Mouse (Mus musculus): ENCODE measurements around the gene Mob3b.
"Not testable (repeated sequence)": the region's sequence is repeated elsewhere in the genome, so short reads cannot be mapped to it uniquely, and the experiment has no call there.

Gene Mob3b

DNA sequence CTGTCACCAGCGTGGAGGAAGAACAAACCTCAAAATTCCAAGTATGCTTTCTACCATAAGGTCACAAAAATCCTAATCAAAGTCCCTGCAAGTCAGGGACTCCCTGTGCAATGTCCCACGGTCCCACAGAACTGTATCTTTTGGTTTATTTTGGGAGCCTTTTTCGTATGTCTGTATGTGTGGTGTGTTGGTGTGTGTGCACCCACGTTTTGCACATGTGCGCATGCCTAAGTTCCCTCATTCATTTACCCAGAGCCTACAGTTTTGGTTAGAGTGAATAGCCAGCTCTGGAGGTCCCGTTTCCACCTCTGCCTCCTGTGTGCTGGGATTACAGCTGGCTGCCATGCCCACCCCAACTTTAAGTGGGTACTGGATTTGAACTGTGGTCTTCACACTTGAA lies 189.7 kb downstream of the Mob3b start:
- DNase-seq (ENCODE audit: low spot score): no peak

DNA sequence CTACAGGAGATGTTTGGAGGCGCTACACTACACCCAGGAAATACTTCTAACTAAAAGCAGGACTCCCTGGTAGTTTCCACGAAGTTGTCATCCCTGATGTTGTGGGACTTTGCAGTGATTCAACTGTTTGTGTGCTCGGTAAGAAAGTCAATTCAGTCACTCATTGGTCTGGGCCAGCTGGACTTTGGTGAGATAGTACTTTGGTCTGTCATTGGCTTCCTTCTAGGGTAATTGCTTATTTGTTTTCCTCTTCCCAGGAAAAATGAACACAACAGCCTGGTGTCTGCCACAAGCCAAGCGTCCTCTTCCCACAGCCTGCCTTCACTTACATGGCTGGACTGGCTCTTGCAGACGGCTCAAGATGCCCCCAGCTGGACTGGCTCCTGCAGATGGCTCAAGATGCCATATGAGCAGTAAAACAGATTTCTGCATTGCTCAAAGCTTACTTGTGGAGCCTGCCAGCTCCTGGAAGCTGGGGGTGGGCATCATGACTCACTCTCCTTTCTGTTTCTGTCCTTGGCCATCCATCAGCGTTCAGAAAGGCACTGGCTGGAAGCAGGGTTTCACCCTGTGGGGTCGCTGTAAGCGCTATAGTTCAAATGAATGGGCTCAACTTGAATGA lies 190.8 kb downstream of the Mob3b start:
- peak; percentile 28 for DNase-seq (ENCODE audit: low spot score)

DNA sequence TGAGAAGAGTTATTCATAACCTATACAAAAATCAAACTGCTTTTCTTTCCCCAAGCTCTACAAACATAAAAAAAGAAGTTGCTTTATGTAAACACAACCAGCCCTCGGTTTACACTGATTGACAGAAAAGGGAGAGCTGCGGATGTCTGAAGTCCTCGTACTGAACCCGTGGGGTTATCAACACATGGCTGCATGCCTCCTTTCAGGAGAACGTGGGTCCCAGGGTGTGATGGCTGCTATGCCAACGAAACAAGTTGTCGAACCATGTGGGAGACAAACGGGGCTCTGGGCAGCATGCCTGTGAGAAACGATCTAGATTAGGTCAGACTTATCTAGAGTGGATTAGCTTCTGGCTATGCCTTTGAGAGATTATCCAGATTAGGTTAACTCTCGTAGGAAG lies 192.4 kb downstream of the Mob3b start:
- no peak for DNase-seq (ENCODE audit: low spot score)

DNA sequence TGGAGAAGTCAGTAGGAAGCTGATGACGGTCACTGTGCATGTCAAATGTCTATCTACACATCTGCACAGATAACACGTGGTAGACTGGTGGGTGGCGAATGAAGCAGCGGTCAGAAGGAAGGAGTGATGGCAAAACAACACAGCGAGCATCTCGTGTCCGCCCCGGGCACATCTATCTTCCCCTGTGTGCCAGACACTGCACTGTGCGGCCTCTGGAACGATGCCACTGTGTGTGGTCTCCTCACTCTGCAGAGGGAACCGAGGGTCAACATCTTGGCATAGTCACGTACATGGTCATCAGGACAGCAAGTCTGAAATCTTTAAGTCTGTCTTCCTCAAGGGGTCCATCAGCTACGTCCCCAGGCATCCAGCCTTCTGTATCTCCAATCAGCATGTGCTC lies 193.3 kb downstream of the Mob3b start:
- no peak for DNase-seq (ENCODE audit: low spot score)

DNA sequence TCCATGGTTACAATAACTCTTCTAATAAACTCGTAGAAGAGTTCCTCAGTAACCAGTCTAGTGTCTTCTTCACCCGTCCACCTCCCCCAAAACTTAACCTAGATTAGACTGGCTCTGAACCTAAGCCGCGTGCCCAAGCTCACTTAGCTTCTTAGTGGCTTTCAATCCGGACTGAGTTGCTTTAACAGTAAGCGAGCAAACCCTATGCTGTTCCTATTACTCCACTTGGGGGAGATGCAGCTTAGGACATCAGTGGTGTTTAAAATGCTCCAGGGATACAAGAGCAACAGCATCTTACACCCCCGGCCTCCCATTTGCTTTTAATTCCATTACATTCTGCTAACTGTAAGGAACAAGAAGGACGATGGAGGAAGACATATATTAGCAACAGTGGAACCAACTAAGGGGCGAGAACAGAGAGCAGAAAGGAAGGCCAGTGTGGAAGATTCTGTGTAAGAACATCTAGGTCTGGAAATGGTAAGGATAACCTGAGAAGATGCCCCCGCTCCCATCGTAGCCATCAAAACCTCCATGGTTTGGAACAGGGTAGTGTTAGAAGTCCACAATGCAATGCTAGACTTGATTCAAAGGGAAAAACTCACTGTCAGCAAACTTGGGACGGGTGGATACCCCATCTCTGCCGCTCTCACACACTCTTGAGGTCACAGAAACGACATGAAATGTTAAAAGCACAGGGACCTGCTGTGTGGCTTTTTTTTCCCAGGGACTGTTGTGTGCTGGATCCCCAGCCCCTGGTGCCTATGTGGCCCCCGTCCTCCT lies 196.3 kb downstream of the Mob3b start:
- DNase-seq (ENCODE audit: low spot score): no peak

DNA sequence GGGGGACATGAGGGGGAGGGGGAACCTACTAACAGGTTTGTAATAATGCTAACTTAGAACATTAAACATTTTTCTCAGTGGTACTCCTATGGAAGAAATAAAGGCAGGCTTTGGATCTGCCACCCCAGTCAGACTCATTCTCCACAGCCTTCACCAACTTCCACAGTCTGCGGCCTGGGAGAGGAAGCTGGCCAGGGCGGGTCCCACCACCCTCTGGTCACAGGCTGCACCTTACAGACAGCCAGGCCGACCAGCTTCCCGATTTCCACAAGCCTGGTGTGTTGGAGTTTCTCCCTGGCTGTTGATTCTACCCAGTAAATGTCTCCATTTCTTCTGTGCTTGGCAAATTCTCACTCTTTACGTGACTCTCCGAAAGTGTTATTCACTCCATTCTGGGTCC lies 197.8 kb downstream of the Mob3b start:
- peak; percentile 11 for DNase-seq (ENCODE audit: low spot score)

DNA sequence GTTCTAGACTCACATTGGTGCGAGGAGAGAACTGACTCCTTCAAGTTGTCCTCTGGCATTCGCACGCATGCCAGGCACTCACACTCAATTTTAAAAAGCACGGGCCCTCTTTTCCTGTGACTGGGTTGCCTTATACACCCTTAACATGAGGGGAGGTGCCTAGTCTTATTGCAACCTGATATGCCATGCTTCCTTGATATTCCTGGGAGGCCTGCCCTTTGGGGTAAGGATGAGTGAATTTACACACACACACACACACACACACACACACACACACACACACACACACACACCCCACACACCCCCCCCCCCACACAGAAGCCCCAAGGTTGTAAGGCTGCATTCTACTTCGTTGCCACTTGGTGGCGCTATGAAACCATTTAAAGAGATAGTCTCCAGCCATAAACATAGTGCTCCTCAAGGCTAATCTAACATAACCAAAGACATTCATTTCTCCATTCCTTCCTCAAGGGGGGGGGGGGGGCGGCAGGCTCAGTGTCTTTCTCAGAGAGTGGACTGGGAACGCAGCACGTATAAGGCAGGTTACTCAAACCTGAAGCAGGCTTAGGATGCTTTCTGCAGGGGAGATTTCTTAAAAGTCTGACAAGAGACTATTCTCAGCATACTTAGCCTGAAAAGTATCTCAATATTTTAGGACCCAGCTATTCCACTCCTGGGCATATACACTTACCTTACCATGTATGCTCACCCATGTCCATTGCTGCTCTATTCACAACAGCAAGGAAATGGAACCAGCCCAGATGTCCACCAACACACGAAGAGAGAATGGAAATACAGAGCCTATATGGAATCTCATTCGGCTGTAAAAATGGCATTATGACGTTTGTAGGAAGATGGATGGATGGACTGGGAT lies 198.9 kb downstream of the Mob3b start:
- DNase-seq (ENCODE audit: low spot score): peak; percentile 70

DNA sequence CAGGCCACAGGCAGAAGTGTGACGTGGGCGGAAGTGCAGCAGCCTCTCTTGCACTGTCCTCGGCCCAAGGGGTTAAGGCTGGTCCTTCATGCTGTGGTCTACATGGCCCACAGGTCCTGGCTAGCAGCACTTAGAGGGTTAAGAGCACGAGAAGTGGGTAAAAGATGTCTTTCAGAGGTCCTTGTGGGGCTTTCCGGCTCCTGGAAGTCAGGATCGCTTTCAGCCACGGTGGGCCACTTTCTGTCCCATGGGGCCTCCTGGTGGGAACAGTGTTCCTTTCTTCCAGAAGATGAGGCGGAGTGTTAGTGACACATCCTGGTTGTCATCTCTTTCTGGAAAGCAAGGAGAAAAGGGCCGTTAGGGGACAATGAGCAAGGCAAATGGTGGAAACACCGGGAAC lies 203.6 kb downstream of the Mob3b start:
- DNase-seq (ENCODE audit: low spot score): no peak

DNA sequence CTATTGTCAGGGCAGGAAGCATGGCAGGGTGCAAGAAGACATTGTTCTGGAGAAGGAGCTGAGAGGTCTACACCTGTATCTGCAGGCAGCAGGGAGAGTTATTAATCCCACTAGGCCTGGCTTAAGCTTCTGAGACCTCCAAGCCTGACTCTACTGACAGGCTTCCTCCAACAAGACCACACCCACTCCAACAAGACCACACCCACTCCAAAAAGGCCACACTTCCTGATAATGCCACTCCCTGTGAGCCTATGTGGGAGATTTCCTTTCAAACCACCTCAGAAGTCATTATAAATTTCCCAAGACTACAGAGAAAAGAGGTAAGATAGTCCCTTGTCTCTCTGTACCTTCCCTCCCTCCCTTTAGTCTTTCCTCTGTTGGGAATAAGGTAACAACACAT lies 210.1 kb downstream of the Mob3b start:
- no peak for DNase-seq (ENCODE audit: low spot score)

DNA sequence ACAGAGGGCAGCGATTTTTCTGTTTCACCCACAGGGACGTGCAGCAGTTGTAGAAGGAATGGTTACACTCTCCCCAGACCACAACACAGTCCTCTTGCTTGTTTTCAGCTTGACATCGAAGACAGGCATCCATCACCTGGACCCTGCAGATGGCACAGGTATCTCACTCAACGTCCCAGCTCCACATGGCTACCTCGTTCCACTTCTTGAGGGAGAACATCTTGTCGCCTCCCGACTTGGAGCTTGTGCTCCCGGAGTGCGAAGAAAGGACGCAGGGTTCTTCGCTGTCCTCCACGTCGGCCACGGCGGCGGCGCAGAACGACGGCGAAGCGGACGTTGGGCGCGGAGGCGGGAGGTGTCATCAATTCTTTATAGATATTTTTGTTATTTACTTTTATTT lies 216.2 kb downstream of the Mob3b start:
- no peak for DNase-seq (ENCODE audit: low spot score)

DNA sequence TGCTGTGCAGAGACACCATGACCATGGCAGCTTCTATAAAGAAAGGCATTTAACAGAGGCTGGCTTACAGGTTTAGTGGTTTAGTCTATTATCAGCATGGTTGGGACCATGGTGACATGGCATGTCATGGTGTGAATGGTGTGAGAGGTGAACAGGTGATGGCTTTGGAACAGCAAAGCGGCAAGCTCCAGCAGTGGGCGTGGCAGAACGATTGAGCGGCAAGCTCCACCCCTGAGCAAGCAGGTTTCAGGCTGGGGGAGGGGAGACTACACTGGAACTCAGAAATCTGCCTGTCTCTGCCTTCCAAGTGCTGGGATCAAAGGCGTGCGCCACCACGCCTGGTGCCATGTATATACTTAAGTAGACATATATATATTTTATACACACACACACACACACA lies 228.9 kb downstream of the Mob3b start:
- not testable (repeated sequence) for DNase-seq (ENCODE audit: low spot score)

DNA sequence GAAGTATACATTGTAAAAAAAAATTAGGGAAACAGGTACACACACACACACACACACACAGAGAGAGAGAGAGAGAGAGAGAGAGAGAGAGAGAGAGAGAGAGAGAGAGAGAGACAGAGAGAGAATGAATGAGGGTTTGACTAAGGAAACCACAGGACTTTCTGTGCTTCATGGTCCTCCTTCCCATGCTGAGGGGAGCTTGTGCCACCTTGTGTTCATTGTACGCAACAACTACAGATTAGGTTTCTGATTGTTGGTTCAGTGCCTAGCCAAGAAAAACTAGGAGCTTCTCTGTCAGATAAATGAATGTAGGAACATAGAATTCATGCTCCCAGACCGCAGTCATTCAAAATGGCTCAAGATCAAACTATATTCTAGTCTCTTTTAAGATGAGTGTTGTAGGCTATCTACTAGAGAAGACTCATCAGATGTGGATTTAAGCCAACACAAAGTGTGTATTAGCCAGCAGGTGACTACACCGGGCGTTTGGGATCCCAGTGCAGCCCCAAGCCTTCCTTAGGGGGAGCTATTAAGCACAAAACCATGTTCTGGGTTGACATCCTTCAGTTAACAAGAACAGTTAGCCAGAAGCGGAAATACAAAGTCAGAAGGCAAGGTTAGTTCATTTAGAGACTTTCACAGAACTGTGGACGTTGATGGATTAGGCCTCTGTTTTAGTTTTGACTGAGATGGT lies 235.0 kb downstream of the Mob3b start:
- DNase-seq (ENCODE audit: low spot score): peak; percentile 56

DNA sequence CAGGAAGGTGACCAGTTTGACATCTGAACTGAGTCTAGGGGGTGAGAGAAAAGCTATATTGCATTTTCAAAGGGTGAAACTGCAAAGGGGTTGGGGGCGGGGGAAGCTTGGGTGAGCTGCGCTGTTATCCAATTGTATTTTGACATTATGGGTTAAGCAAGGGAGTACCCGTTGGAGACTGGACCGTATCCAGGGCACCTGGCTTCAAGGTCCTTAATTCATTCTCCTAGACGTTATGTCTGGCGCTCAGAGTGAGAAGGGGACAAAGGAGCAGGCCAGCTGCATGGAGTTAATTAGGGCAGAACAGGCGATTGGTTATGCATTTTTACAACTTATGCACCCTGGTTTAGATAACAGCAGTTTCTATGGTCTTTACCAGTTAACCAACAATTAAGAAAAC lies 239.9 kb downstream of the Mob3b start:
- DNase-seq (ENCODE audit: low spot score): no peak

DNA sequence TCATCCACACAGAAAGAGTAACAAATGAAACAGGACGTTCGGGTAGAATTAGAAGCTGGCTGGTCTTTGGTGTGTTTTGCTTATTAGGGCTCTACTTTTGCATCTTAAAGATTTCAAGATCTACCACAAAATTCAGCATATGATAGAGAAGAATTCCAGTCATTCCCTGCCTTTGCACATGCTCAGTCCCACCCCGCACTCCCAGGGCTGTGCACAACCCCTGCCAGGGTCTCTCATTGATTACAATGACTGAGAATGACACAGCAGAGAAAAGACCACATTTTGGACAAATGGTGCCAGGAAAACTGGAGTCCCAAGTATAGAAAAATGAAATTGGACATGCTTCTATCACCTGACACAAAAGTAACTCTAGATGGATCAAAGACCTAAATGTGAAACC lies 245.1 kb downstream of the Mob3b start:
- DNase-seq (ENCODE audit: low spot score): no peak

DNA sequence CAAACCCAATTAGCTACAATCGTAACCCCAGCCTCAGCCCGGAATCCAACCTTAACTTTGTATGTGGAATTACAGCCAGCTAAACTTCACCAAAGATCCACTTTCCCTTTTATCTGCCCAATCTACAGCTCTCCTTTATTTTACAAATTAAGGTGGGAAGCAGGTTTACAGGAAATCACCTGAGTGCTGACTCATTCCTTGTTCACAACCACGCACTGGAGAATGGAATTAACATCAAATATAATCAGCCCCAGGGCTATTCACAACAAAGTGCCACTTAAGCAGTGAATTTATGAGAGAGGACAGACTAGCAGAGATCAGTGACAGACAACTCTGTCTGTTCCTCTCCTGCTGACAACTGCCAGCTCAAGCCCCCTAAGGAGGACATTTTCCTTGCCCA lies 245.9 kb downstream of the Mob3b start:
- no peak for DNase-seq (ENCODE audit: low spot score)

DNA sequence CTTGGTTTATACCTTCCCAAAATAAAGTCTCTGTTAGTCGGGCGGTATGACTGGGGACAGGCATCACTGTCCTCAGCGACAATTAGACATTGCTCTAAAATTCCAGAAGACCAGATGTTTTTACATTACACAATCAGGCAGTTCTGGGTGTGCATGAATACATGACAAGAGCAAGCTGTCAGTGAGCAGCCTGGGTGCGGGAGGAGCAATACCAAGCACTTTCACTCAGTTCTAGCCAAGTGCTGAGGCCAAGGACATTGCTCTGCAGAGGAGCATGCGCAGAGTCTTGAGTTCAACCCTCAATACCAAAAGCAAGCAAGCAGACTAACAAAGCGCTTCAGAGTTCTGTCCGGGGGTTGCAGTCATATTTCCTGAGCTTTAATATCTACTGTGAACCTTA lies 249.2 kb downstream of the Mob3b start:
- DNase-seq (ENCODE audit: low spot score): peak; percentile 54

DNA sequence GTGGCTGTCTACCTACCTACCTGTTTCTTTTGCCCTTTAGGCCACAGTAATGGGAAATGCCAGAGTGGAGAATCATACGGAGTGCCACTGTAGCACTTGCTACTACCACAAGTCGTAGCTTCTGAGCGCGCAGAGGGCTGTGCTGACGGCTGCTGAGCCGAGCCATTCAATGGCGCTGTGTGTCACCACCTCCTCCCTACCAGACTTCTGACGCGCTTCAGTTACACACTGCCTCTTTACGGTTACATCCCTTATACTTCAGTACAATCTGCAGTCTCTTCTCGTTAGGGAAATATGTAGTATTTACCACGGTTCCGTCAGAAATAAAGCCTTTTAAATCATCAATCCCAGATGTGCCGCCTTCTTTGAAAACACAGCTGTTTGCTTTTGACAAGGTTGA lies 250.3 kb downstream of the Mob3b start:
- DNase-seq (ENCODE audit: low spot score): no peak

DNA sequence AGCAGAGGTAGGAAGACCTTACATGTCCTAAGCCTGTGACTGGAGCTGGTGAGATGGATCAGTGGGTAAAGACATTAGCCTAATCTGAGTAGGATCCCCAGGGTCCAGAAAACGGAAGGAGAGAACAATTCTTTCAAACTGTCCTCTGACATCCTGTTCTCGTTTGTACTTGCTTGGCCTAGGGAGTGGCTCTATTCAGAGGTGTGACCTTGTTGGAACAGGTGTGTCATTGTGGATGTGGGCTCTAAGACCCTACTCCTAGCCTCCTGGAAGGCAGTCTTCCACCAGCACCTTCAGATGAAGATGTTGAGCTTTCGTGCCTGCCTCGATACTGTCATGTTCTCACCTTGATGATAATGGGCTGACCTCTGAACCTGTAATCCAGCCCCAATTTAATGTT lies 251.1 kb downstream of the Mob3b start:
- no peak for DNase-seq (ENCODE audit: low spot score)

DNA sequence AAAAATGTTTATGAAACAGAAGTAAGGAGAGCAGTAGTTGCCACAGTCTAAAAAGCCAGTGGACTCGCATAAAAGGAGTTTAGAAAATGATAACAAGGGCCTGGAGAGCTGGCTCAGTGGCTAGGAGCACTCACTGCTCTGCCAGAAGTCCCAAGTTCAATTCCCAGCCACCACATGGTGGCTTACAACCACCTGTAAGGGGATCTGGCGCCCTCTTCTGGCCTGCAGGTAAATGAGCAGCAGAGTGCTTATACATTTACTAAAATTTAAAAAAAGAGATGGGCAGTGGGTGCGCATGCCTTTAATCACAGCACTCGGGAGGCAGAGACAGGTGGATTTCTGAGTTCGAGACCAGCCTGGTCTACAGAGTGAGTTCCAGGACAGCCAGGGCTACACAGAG lies 251.9 kb downstream of the Mob3b start:
- no peak for DNase-seq (ENCODE audit: low spot score)

DNA sequence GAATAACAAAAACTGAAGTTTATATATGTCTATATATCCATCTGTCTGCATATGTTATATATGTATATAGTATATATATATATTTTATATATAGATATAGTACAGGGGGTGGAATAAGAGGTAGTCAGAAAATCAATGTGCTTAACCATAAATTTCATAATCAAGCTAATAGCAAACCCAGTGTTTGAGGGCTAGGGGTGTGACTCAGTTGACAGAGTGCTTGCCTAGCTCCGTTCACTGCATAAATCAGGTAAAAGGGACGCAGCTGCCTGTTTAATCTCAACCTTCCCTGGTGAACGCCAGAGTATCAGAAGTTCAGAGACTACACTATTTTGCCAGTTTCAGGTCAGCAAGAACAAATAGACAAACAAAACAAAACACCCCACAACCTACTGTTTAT lies 255.7 kb downstream of the Mob3b start:
- DNase-seq (ENCODE audit: low spot score): not testable (repeated sequence)

DNA sequence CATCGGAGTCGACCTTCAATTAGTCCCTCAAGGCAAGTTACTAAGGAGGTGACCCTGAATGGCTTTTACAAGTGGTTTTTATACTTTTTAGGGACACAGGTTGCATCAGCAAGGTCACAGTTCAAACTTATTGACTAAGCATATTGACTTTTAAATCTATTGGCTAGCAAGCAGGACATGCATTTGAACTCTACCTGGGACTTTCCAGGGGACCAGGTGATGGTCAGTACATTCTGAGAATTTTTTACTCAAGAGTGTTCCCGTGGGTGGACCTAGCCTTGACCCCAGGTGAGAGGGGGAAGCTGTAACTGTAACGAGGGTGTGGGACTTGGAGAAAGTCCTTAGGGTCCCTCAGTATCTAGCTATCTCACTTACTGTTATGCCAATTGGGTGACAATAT lies 256.1 kb downstream of the Mob3b start:
- DNase-seq (ENCODE audit: low spot score): no peak

DNA sequence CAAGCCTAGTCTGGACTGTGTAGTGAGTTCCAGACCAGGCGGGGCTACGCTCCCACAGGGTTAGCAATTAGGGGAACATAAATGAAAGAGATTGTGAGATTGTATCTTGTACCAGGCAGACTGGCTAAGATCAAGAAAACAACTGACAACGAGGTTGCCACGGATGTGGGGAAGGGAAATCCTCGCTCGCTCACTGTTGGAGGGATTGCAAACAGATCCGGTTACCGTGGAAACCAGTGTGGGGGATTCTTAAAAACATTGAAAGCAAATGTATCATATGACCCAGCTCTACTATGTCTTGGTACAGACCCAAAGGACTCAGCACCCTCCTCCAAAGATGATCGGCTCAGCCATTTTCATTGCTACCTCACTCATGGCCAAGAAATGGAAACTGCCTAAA lies 257.1 kb downstream of the Mob3b start:
- DNase-seq (ENCODE audit: low spot score): no peak
